Mouse (Mus musculus): ENCODE results near the gene Slitrk1.

Slitrk1 gene

DNA sequence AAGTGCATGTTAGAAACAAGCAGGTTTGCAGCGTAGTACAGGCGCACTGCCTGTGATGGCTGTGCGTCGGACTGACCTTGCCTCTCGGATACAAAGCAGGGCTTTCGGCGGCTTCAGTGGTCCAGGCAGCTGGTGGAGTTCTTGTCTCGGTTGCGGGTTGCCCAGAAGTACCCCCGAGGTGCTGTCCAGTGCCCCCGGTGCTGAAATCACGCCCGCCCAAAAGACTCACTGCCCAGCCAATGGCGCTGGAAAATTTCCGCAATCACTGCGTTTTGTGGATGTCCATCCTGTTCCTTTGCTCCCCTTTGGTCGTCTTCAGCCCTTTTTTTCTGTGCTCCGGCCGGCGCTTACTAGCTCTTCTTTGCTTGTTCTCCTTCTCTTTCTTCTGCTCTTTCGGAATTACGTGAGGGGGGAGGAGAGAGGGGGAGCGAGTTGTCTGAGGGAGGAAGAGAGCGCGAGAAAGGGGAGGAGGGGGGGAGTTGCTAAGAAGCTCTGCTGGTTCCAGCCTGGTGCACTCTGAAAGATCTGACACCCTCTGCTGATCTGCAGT lies at the start of gene Slitrk1:
Slitrk1 (minus strand) TSS at position 445 of the 550 bp plus-strand sequence.
- DNase-seq (ENCODE audit: low read depth): no peak

GRCm38 (mm10) chr14:108935777-108936176 lies 21.8 kb upstream of the Slitrk1 start:
- DNase-seq (ENCODE audit: low read depth): no peak

GRCm38 (mm10) chr14:108914336-108914735 lies 378 bp upstream of the Slitrk1 start:
- no peak for DNase-seq (ENCODE audit: low read depth)

GRCm38 (mm10) chr14:108912876-108913490 lies 975 bp downstream of the Slitrk1 start:
- DNase-seq (ENCODE audit: low read depth): no peak

- no peak for DNase-seq (ENCODE audit: low read depth)
These were observed 1.7 kb downstream of the Slitrk1 start for GRCm38 (mm10) chr14:108912021-108912875.

DNA sequence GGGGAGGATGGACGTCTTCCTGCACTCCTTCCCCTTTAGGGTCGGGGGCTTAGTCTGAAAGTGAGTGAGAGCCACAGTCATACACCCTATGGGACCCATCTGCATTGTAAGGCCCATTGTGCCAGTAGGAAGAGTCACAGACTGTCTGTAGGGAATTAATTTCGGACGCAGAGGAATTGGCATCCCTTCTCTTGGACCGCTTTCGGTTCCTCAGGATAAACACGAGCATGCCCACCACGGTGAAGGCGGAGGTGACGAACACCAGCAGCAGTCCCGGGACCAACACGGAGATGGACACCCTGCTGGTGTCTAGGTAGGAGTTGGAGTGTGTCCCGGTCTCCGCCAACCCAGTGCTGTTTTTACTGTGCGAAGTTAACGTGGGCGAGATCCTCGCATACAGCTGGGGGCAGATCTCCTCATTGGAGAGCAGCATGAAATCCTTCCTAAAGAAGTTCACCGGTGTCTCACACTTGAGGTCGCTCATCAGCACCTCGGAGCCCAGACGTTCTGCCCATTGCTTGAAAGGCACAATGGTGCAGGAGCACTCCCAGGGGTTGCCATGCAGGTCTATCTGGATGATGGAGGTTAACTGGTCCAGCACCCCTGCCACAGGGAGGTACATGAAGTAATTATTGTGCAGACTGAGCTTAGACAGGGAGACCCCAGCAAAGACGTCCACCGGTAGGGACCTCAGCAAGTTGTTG lies 2.7 kb downstream of the Slitrk1 start:
- DNase-seq (ENCODE audit: low read depth): no peak

DNA sequence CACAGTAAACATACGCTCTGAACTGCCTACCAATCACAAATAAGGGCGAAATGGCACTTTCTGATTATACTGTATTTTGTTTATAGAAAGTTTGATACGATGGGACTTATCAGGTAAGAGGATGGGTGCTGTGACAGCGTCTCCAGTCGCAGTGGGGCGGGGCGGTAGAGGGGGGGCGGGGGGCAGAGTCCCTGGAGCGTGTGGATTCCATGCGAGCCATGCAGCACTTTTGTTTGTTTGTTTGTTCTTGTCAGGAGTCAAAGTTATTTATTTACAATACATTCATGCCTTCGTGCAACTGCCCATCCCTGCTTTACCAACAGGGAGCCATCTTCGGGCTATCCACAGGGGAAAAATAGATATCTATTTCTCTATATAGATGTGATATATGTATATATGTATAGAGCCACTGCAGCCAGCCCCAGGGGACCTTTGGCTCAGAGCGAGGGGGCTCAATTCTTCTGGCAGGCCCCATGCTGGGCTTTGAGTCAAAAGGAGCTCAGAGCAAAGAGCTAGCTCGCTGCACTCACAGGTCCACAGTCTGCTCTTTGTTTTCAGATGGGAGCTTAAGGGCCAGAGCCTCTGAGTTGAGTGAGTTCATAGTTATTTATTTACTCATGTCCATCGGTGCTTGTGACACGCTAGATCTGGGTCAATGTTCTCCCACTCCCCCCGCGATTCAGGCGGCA lies 3.4 kb downstream of the Slitrk1 start:
- no peak for DNase-seq (ENCODE audit: low read depth)

DNA sequence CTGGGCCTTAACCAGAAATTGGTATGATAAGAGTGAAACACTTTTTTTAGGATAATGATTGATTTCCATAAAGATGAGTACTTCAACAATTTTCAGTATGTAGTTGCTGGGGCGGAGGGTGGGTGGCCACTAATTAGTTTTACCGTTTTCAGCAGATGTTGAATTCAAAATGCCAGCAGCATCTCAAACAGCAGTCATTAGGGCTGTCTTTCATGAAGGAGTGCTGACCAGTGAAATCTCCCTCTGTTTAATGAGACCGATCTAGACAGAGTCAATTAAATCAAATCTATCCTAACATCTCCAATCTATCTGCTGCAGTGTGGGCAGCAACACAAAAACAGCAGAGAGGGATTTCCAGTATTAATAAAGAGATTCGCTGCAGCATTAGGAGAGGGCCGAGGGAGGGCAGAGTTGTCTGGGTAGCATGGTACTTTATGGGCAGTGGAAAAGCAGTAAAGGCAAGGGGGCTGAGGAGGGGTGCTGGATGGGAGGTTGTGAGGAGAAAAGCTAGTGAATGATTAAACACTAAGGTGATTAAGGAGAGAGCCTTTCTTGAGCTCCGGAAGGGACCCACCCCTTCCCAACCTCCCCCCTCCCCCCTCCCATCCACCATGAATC lies 4.5 kb downstream of the Slitrk1 start:
- no peak for DNase-seq (ENCODE audit: low read depth)

DNA sequence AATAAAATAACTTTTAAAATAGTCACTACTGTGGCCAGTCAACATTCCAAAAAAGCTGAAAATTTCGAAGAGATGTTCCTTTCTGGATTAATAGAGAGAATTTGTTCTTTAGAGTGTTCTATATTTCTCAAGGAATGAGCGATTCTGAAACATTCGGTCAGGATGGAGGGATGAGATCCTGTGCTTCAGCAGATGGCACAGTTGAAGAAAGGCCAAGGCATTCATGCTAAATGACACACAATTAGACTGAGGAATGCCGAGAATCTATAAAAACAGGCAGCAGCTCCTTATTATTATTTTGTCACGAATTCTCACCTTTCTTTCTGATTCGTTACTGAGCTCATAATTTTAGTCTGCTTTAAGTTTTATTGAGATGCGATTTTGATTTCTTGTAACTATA lies 15.4 kb downstream of the Slitrk1 start:
- no peak for DNase-seq (ENCODE audit: low read depth)

- DNase-seq (ENCODE audit: low read depth): no peak
These were observed 18.5 kb downstream of the Slitrk1 start for GRCm38 (mm10) chr14:108895456-108895855.

DNA sequence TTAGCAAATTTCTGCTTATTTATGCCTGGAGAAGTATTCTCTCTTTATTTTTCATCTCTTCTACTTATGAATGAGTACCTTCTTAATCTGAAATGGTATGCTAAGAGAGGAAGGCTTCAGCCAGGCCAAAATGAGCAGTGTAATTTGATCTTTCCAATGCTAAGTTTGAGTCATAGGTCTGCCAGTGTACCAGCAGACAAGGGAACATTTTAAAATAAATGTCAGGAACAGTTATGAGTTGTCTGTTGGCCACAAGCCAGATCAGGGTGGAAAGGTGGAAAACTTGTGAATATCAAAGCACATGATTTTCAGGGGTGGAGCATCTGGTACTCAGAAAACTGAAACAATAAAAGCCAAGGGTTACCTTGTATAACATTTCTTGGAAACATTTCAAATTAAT lies 46.1 kb downstream of the Slitrk1 start:
- no peak for DNase-seq (ENCODE audit: low read depth)

DNA sequence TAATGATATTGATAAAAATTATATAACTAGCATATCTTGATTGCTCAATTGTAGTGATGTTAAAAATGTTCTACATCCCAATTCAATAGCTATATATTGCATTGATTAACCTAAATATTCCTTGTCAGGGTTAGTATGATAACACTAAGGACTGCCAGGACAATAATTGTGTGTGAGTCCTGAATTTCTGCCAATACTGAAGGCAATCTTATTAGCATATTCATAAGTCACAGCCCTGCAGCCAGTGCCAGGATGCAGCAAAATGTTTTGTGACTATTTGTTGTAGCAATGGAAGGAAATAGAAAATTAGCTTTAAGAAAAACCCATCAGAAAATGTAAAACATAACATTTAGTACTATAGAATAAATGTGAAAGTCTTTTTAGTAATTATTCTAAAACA lies 49.3 kb downstream of the Slitrk1 start:
- no peak for DNase-seq (ENCODE audit: low read depth)

DNA sequence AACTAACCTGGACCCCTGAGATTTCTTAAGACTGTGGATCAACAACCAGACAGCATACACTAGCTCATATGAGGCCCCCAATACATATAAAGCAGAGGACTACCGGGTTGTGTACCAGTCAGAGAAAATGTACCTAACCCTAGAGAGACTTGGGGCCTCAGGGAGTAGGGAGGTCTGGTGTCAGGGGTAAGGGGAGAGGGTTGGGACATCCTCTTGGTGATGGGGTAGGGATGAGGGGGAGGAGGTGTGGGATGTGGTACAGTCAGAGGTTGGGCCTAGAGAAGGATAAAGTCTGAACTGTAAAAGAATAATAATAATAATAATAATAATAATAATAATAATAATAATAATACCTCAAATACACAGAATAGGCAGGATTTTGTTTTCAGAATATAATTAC lies 54.6 kb downstream of the Slitrk1 start:
- DNase-seq (ENCODE audit: low read depth): no peak

All from c-Kit-positive CD71-negative TER-119-negative erythroid progenitor cells, embryonic 14.5 days (primary cell).